In genomic region chr11:104303088-104303960, GRCm38 (mm10) we compare ENCODE assay signal across 19 mouse cellular contexts.
DNase-seq lines count a peak whose midpoint lies in the region; ATAC-seq and TF ChIP-seq lines count a peak whose summit lies in the region.
"Had no signal": no experiment of that assay in that cellular context is flagged by ENCODE, and none has a peak within 500 bp of the region (broad histone marks: within the 10 kb centered on the region; RNA-seq: fewer than 3 reads in every experiment).

No protein-coding gene starts in this region.

- H3K36me3 ChIP-seq in midbrain, embryonic 10.5 days = no peaks in the 10 kb centered on the region
- H3K36me3 ChIP-seq in midbrain, embryonic 15.5 days (replicated peaks) = peaks cover 28% of the 10 kb centered on the region
- H3K36me3 ChIP-seq in stomach, postnatal 0 days (ENCODE audit: control insufficient read depth, insufficient read depth, low read length) = no peaks in the 10 kb centered on the region
- H3K36me3 ChIP-seq in kidney, adult 2 months (ENCODE audit: control insufficient read depth, insufficient read depth, low read length) = no peaks in the 10 kb centered on the region
- H3K36me3 ChIP-seq in hindbrain, embryonic 16.5 days (ENCODE audit: control insufficient read depth, insufficient read depth, low read length) = peaks cover 25% of the 10 kb centered on the region
- H3K36me3 ChIP-seq: limb, embryonic 13.5 days had no signal

- peak; percentile 18 for DNase-seq in adrenal gland, postnatal 25 days
- DNase-seq in adrenal gland, adult 8-10 months = no peak
- DNase-seq in midbrain, embryonic 10.5 days (ENCODE audit: low spot score) = no peak
- DNase-seq in stomach, postnatal 0 days (ENCODE audit: low spot score) = no peak
- no peak for DNase-seq in kidney, adult 2 months
- DNase-seq: cerebellum, adult 11-12 months; cerebellum, postnatal 36 days; gastrocnemius, postnatal 25 days; kidney, postnatal 10 days; layer of hippocampus, postnatal 36 days; lung, adult 18-20 months; lung, postnatal 36 days had no signal

- H3K4me2 ChIP-seq in midbrain, embryonic 15.5 days = no peak overlapping the region
- no peak overlapping the region for H3K4me2 ChIP-seq in stomach, postnatal 0 days (replicated peaks; ENCODE audit: low read depth)
- no peak overlapping the region for H3K4me2 ChIP-seq in hindbrain, embryonic 16.5 days (ENCODE audit: low read length)
- H3K4me2 ChIP-seq: midbrain, embryonic 13.5 days had no signal

- no peaks in the 10 kb centered on the region for H3K9me3 ChIP-seq in midbrain, embryonic 10.5 days (replicated peaks)
- H3K9me3 ChIP-seq in midbrain, embryonic 15.5 days = no peaks in the 10 kb centered on the region
- H3K9me3 ChIP-seq in stomach, postnatal 0 days (ENCODE audit: control insufficient read depth, low read length) = no peaks in the 10 kb centered on the region
- H3K9me3 ChIP-seq in hindbrain, embryonic 16.5 days (ENCODE audit: control insufficient read depth, low read length) = no peaks in the 10 kb centered on the region
- H3K9me3 ChIP-seq: limb, embryonic 13.5 days; midbrain, embryonic 13.5 days had no signal

- H3K4me1 ChIP-seq in midbrain, embryonic 10.5 days = peaks cover 13% of the 10 kb centered on the region
- 0 out of 2 replicates have a peak, but pooled peaks cover 5% of the 10 kb centered on the region for H3K4me1 ChIP-seq in midbrain, embryonic 15.5 days
- H3K4me1 ChIP-seq in embryonic fibroblast, embryonic 13.5 days (ENCODE audit: control insufficient read depth, insufficient read depth, low read length) = peaks cover 6% of the 10 kb centered on the region; the same call in 1 of the 2 replicates
- no peaks in the 10 kb centered on the region for H3K4me1 ChIP-seq in stomach, postnatal 0 days (replicated peaks; ENCODE audit: control insufficient read depth, insufficient read depth)
- no peaks in the 10 kb centered on the region for H3K4me1 ChIP-seq in kidney, adult 2 months (ENCODE audit: control insufficient read depth, insufficient read depth, low read length)
- H3K4me1 ChIP-seq in hindbrain, embryonic 16.5 days (ENCODE audit: control insufficient read depth, insufficient read depth, low read depth, low read length) = no peaks in the 10 kb centered on the region; the same call in 1 of the 2 replicates

- 66% methylated on average over 8 of the region's 8 CpGs for WGBS in midbrain, embryonic 10.5 days
- 53% methylated on average over 8 of the region's 8 CpGs for WGBS in midbrain, embryonic 15.5 days
- WGBS in stomach, postnatal 0 days = 44% methylated on average over 8 of the region's 8 CpGs
- 71% methylated on average over 8 of the region's 8 CpGs for WGBS in kidney, adult 2 months
- WGBS in hindbrain, embryonic 16.5 days = 60% methylated on average over 8 of the region's 8 CpGs

- no peak for ATAC-seq in midbrain, embryonic 15.5 days (replicated peaks)
- peak; percentile 46; the same call in 1 of the 2 replicates for ATAC-seq in stomach, postnatal 0 days (ENCODE audit: low FRiP score, low TSS enrichment)
- ATAC-seq in hindbrain, embryonic 16.5 days = no peak
- ATAC-seq: inflammation-experienced regulatory T-cells, adult 6 months; midbrain, embryonic 13.5 days had no signal

- no peak for TF ChIP-seq CTCF in embryonic fibroblast, embryonic 13.5 days (IDR thresholded peaks at IDR 0.05; ENCODE audit: borderline replicate concordance, insufficient read depth, low read length)
- TF ChIP-seq CTCF in stomach, postnatal 0 days (IDR thresholded peaks at IDR 0.05; ENCODE audit: low read depth) = no peak
- no peak for TF ChIP-seq CTCF in kidney, adult 2 months (conservative IDR thresholded peaks at IDR 0.05; ENCODE audit: insufficient read depth, insufficient read length, low read depth, low read length)

- no peak overlapping the region for H3K4me3 ChIP-seq in midbrain, embryonic 10.5 days
- H3K4me3 ChIP-seq in midbrain, embryonic 15.5 days = no peak overlapping the region
- no peak overlapping the region for H3K4me3 ChIP-seq in embryonic fibroblast, embryonic 13.5 days (ENCODE audit: insufficient read depth, low read length)
- no peak overlapping the region for H3K4me3 ChIP-seq in stomach, postnatal 0 days (ENCODE audit: low read depth, low read length)
- H3K4me3 ChIP-seq in kidney, adult 2 months (ENCODE audit: insufficient read depth, low read depth, low read length) = no peak overlapping the region
- no peak overlapping the region for H3K4me3 ChIP-seq in hindbrain, embryonic 16.5 days (ENCODE audit: low read length)
- H3K4me3 ChIP-seq: erythroblast, embryonic 14.5 days; limb, embryonic 13.5 days; midbrain, embryonic 13.5 days had no signal

- H3K9ac ChIP-seq in midbrain, embryonic 15.5 days = no peak overlapping the region
- no peak overlapping the region for H3K9ac ChIP-seq in stomach, postnatal 0 days (ENCODE audit: low read length)
- H3K9ac ChIP-seq in hindbrain, embryonic 16.5 days (ENCODE audit: low read depth, low read length) = no peak overlapping the region
- H3K9ac ChIP-seq: limb, embryonic 13.5 days; midbrain, embryonic 13.5 days had no signal

- H3K27me3 ChIP-seq in midbrain, embryonic 10.5 days (ENCODE audit: low read depth, poor library complexity, severe bottlenecking) = no peaks in the 10 kb centered on the region
- no peaks in the 10 kb centered on the region for H3K27me3 ChIP-seq in midbrain, embryonic 15.5 days (replicated peaks)
- no peaks in the 10 kb centered on the region for H3K27me3 ChIP-seq in stomach, postnatal 0 days (ENCODE audit: control insufficient read depth, insufficient read depth, low read length)
- no peaks in the 10 kb centered on the region for H3K27me3 ChIP-seq in kidney, adult 2 months (replicated peaks; ENCODE audit: control insufficient read depth, insufficient read depth, low read length)
- no peaks in the 10 kb centered on the region for H3K27me3 ChIP-seq in hindbrain, embryonic 16.5 days (replicated peaks; ENCODE audit: control insufficient read depth, insufficient read depth, low read length)
- H3K27me3 ChIP-seq: limb, embryonic 13.5 days; midbrain, embryonic 13.5 days had no signal

- H3K27ac ChIP-seq in midbrain, embryonic 10.5 days (replicated peaks) = 0 out of 2 replicates have a peak overlapping the region, but pooled peaks have one; percentile 29
- no peak overlapping the region for H3K27ac ChIP-seq in midbrain, embryonic 15.5 days
- peak overlapping the region; percentile 0; the same call in 1 of the 2 replicates for H3K27ac ChIP-seq in embryonic fibroblast, embryonic 13.5 days (ENCODE audit: insufficient read depth, low read length)
- H3K27ac ChIP-seq in stomach, postnatal 0 days (replicated peaks) = 0 out of 2 replicates have a peak overlapping the region, but pooled peaks have one; percentile 30
- no peak overlapping the region for H3K27ac ChIP-seq in kidney, adult 2 months (ENCODE audit: insufficient read depth, low read depth, low read length)
- no peak overlapping the region for H3K27ac ChIP-seq in hindbrain, embryonic 16.5 days (ENCODE audit: low read depth, low read length)
- H3K27ac ChIP-seq: limb, embryonic 13.5 days; midbrain, embryonic 13.5 days had no signal

- no peak for TF ChIP-seq POLR2A in embryonic fibroblast, embryonic 13.5 days (IDR thresholded peaks at IDR 0.05; ENCODE audit: low read depth, low read length)
- TF ChIP-seq POLR2A in kidney, adult 2 months (IDR thresholded peaks at IDR 0.05; ENCODE audit: low read depth, low read length) = no peak

- TF ChIP-seq EP300 in stomach, postnatal 0 days (optimal IDR thresholded peaks at IDR 0.05) = no peak

Comparison
In these comparisons a context has a peak if more than half of its experiments do, and no peak if none do; other contexts are left out.
1. H3K27ac ChIP-seq: peak in midbrain, embryonic 10.5 days (single experiment), embryonic fibroblast, embryonic 13.5 days (single experiment) and stomach, postnatal 0 days (single experiment); none in midbrain, embryonic 15.5 days (single experiment), kidney, adult 2 months (single experiment) and hindbrain, embryonic 16.5 days (single experiment).